Mouse (Mus musculus) cerebellum, adult 11-12 months (tissue): ENCODE data around the gene Cdkl1.
A peak's percentile ranks its signal among the peaks of the same experiment; 100 is the strongest.

Experiments used
- DNase-seq: peaks from one replicate; pipeline ENCODE4 v3.0.0; 2022

The Cdkl1 gene

DNA sequence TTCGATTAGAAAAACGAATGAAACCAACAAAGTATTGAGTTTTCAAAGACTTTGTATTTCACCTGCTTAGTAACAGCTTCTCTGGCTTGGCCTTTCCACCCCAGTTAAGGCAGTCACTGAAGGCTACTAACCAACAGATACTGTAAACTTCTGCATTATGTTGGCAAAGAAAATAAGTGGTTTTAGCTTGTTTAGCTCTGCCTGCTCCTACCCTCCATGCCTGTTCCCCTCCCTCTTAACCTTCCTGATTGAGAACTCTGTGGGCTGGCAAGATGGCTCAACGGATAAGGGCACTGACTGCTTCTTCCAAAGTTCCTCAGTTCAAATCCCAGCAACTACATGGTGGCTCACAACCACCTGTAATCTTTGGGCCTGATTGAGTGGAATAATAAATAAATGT is 57.1 kb downstream of the Cdkl1 start:
- DNase-seq, result no peak

- no peak for DNase-seq
Observed at GRCm38 (mm10) chr12:69733518-69733917, 57.5 kb downstream of the Cdkl1 start.

DNA sequence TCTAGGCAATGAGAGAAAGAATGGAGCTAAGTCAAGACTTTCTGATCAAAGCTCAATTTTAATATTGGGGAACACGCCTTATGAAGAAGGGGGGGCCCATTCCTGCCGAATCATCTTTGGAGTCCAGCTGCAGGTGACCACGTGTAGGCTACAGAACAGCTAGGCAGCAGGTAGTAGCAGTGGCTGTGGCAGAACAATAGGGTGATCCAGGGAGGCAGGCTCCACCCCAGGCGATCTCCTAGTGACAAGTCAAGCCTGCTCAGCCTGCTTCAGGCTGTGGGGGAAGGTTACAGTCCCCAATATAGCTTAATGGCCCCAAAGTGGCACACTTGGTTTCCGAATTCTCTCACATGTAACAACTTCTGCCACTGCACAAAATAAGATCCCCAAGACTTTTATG is 58.8 kb downstream of the Cdkl1 start:
- DNase-seq, result no peak

DNA sequence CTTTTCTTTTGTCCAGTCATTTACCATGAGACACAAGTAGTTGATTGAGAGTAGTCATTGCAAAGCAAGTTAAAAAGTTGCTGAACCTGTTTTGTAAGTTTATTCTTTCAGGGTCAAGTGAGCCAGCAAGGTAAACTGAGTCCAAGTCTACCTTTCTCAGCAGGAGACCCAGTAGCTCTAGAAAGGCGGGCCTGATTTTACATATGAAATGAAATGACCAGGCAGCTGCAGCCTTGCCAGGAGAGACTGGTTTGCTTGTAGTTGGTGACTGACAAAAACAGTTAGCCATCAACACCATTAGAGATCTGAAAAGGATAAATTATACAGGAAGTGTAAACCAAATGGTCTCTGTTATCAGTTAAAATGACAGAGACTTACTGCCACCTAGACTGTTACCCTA is 60.8 kb downstream of the Cdkl1 start:
- DNase-seq, result no peak

- DNase-seq, result no peak
Observed at GRCm38 (mm10) chr12:69729246-69729645, 61.8 kb downstream of the Cdkl1 start.

- DNase-seq, result peak; percentile 96
Observed at GRCm38 (mm10) chr12:69724711-69725460, 66.2 kb downstream of the Cdkl1 start, which contains the start of the genes L2hgdh and Atp5s. TSS of gene L2hgdh (minus strand) at chr12:69724873. TSS of gene Atp5s (plus strand) at chr12:69724950.

DNA sequence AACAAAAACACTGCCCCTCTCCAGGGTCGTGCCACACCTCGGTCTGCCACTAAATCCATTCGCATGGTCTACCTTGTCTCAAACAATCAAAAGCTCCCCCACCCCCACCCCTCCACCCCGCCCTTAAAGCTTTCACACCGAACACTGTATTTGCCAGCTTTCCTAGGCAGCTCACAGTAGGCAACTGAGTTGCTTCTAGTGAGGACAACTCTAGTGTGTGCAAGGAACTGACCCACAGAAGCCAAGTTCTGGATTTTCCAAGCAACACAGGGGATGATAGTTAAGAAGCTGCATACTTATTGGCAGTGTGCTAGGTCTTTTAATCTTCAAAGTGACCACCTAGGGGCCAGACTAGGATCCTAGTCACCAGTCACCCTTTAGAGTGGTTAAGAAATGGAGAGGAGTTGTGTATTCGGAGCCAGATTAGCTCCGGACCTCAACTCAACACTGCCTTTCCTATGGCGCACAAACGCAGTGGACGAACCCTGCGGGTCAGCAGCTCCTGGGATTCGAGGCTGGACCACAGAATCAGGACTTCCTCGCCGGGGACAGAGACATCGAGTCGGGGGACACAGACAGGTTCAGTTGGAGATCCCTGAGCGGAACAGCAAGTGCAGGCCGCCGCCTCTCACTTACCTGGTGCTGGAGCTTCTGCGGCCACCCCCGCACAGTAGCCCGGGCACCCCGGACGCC is 66.9 kb downstream of the Cdkl1 start:
- DNase-seq, result peak; percentile 17

- DNase-seq, result peak; percentile 18
Observed at GRCm38 (mm10) chr12:69723376-69723775, 67.7 kb downstream of the Cdkl1 start.

- DNase-seq, result no peak
Observed at GRCm38 (mm10) chr12:69722857-69723256, 68.2 kb downstream of the Cdkl1 start.

DNA sequence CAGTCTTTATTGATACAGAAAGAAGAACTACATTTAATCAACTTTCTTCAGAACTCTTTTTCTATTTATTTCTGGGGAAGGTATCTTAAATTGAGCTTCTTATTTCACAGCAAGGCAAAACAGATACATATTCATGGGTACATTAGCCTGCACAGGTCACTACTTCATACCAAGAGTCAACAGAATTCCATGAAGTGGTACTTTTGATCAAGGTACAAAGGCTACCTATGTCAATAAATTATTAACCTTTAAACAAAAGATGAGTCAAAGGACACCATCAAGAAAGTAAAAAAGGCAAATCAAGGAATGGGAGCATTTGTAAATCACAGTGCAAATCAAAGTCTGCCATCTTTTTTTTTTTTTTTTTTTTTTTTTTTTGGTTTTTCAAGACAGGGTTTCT is 77.4 kb downstream of the Cdkl1 start:
- no peak for DNase-seq

- no peak for DNase-seq
Observed at GRCm38 (mm10) chr12:69704799-69705458, 86.1 kb downstream of the Cdkl1 start.

DNA sequence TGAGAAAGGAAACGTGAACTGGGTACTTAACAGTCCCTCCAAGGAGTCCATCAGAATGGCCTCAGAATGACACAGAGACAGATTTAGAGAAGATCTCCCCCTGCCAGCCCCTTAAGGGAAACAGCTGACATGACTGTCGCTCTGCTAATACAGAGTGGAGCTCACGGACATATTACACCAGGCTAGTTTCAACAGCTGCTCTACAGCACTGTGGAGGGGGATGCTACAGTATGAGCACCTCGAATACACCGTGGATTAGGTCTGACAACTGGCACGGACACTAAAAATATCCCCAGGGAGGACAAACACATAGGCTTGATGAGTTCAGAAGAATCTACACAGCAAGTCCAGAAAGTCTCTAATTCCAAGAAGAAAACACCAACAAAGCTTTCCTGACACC is 92.7 kb downstream of the Cdkl1 start:
- DNase-seq, result no peak
